Mouse (Mus musculus): ENCODE results near the gene Capn7. TPM values are rescaled to one million over a fixed set of nuclear protein-coding genes. Genes with fewer than 3 reads are reported as not detected.

Capn7 gene
- polyA plus RNA-seq, 1 experiment from 2014 or later, result 24.8 TPM

DNA sequence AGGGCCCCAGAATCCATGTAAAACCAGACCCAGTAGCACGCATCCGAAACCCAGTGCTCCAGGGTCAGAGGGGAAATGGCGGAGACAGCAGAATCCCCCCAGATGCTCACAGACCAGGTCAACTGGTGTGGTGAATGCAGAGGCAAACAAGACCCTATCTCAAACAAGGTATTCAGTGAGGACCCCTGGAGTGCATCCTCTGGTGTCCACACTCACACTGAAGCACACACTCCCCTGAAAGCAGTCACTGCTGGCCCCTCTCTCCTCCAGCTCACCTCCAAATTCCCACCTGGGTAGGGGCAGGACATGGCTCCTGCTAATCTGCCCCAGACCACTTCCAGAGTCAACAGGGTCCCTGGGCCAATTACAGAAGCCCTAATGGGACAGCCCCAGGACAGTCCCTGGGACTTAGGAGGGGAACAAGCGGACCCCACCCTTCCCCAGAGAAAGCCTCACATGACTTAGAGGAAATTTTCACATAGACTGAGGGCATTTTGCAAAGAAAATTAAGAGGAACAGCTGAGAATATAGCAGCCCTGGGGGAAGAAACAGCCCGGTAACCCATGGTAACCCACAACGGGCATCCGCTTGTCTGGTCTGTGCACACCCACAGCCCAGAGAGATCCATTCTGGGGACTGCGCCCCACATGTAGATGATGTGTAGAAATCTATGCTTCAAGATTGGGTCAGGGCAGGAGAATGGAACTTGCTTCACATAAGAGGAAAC, 53.1 kb downstream of the Capn7 start:
- no peak overlapping the region for H3K27ac ChIP-seq (replicated peaks)
- no peaks in the 10 kb centered on the region for H3K9me3 ChIP-seq (ENCODE audit: control insufficient read depth, low read length)
- TF ChIP-seq CTCF (IDR thresholded peaks at IDR 0.05; ENCODE audit: low read depth) (no peak), EP300 (optimal IDR thresholded peaks at IDR 0.05) (no peak)
- 90% methylated on average over 8 of the region's 8 CpGs for WGBS
- no peaks in the 10 kb centered on the region for H3K27me3 ChIP-seq (ENCODE audit: control insufficient read depth, insufficient read depth, low read length)
- H3K9ac ChIP-seq (ENCODE audit: low read length), result no peak overlapping the region
- no peak overlapping the region for H3K4me2 ChIP-seq (replicated peaks; ENCODE audit: low read depth)
- no peak for ATAC-seq (ENCODE audit: low FRiP score, low TSS enrichment)
- H3K4me1 ChIP-seq (replicated peaks; ENCODE audit: control insufficient read depth, insufficient read depth), result no peaks in the 10 kb centered on the region
- no peaks in the 10 kb centered on the region for H3K36me3 ChIP-seq (ENCODE audit: control insufficient read depth, insufficient read depth, low read length)
- H3K4me3 ChIP-seq (ENCODE audit: low read depth, low read length), result no peak overlapping the region
- no peak for DNase-seq (ENCODE audit: low spot score)

- no peaks in the 10 kb centered on the region for H3K27me3 ChIP-seq (ENCODE audit: control insufficient read depth, insufficient read depth, low read length)
These were observed 55.9 kb downstream of the Capn7 start for GRCm38 (mm10) chr14:31392300-31392699.

GRCm38 (mm10) chr14:31392873-31393545, 56.6 kb downstream of the Capn7 start:
- DNase-seq (ENCODE audit: low spot score) (no peak), ATAC-seq (ENCODE audit: low FRiP score, low TSS enrichment) (no peak)
- no peak overlapping the region for H3K4me3 ChIP-seq (ENCODE audit: low read depth, low read length)
- no peak overlapping the region for H3K4me2 ChIP-seq (replicated peaks; ENCODE audit: low read depth)
- 60% methylated on average over 8 of the region's 8 CpGs for WGBS
- no peaks in the 10 kb centered on the region for H3K4me1 ChIP-seq (replicated peaks; ENCODE audit: control insufficient read depth, insufficient read depth)
- H3K9me3 ChIP-seq (ENCODE audit: control insufficient read depth, low read length), result no peaks in the 10 kb centered on the region
- no peak overlapping the region for H3K9ac ChIP-seq (ENCODE audit: low read length)
- H3K36me3 ChIP-seq (ENCODE audit: control insufficient read depth, insufficient read depth, low read length), result no peaks in the 10 kb centered on the region
- H3K27ac ChIP-seq (replicated peaks), result no peak overlapping the region
- TF ChIP-seq CTCF (IDR thresholded peaks at IDR 0.05; ENCODE audit: low read depth), result no peak
- TF ChIP-seq EP300 (optimal IDR thresholded peaks at IDR 0.05), result no peak
- H3K27me3 ChIP-seq (ENCODE audit: control insufficient read depth, insufficient read depth, low read length), result no peaks in the 10 kb centered on the region

More at GRCm38 (mm10) chr14:31392300-31392699, 55.9 kb downstream of the Capn7 start:
- no peaks in the 10 kb centered on the region for H3K9me3 ChIP-seq (ENCODE audit: control insufficient read depth, low read length)
- H3K4me3 ChIP-seq (ENCODE audit: low read depth, low read length), result no peak overlapping the region
- H3K9ac ChIP-seq (ENCODE audit: low read length), result no peak overlapping the region
- DNase-seq (ENCODE audit: low spot score) (no peak), ATAC-seq (ENCODE audit: low FRiP score, low TSS enrichment) (no peak)
- no peaks in the 10 kb centered on the region for H3K4me1 ChIP-seq (replicated peaks; ENCODE audit: control insufficient read depth, insufficient read depth)
- WGBS, result 77% methylated on average over 5 of the region's 5 CpGs
- H3K27ac ChIP-seq (replicated peaks), result no peak overlapping the region
- H3K4me2 ChIP-seq (replicated peaks; ENCODE audit: low read depth), result no peak overlapping the region
- no peaks in the 10 kb centered on the region for H3K36me3 ChIP-seq (ENCODE audit: control insufficient read depth, insufficient read depth, low read length)
- TF ChIP-seq CTCF (IDR thresholded peaks at IDR 0.05; ENCODE audit: low read depth) (no peak), EP300 (optimal IDR thresholded peaks at IDR 0.05) (no peak)

- H3K27ac ChIP-seq (replicated peaks), result no peak overlapping the region
- H3K4me3 ChIP-seq (ENCODE audit: low read depth, low read length), result no peak overlapping the region
- ATAC-seq (ENCODE audit: low FRiP score, low TSS enrichment) (no peak), DNase-seq (ENCODE audit: low spot score) (no peak)
- no peak overlapping the region for H3K4me2 ChIP-seq (replicated peaks; ENCODE audit: low read depth)
- no peaks in the 10 kb centered on the region for H3K4me1 ChIP-seq (replicated peaks; ENCODE audit: control insufficient read depth, insufficient read depth)
- TF ChIP-seq EP300 (optimal IDR thresholded peaks at IDR 0.05) (no peak), CTCF (IDR thresholded peaks at IDR 0.05; ENCODE audit: low read depth) (no peak)
- no peaks in the 10 kb centered on the region for H3K36me3 ChIP-seq (ENCODE audit: control insufficient read depth, insufficient read depth, low read length)
- no peak overlapping the region for H3K9ac ChIP-seq (ENCODE audit: low read length)
- H3K9me3 ChIP-seq (ENCODE audit: control insufficient read depth, low read length), result no peaks in the 10 kb centered on the region
- H3K27me3 ChIP-seq (ENCODE audit: control insufficient read depth, insufficient read depth, low read length), result no peaks in the 10 kb centered on the region
- 81% methylated on average over 3 of the region's 3 CpGs for WGBS
These were observed 57.1 kb downstream of the Capn7 start for GRCm38 (mm10) chr14:31393546-31393890.

GRCm38 (mm10) chr14:31393936-31394630, 57.6 kb downstream of the Capn7 start:
- Histone ChIP-seq H3K4me3 (ENCODE audit: low read depth, low read length) (no peak overlapping the region), H3K9me3 (ENCODE audit: control insufficient read depth, low read length) (no peaks in the 10 kb centered on the region), H3K4me1 (replicated peaks; ENCODE audit: control insufficient read depth, insufficient read depth) (no peaks in the 10 kb centered on the region), H3K4me2 (replicated peaks; ENCODE audit: low read depth) (no peak overlapping the region), H3K27ac (replicated peaks) (no peak overlapping the region), H3K27me3 (ENCODE audit: control insufficient read depth, insufficient read depth, low read length) (no peaks in the 10 kb centered on the region), H3K9ac (ENCODE audit: low read length) (no peak overlapping the region), H3K36me3 (ENCODE audit: control insufficient read depth, insufficient read depth, low read length) (no peaks in the 10 kb centered on the region)
- no peak for ATAC-seq (ENCODE audit: low FRiP score, low TSS enrichment)
- no peak for DNase-seq (ENCODE audit: low spot score)
- WGBS, result 73% methylated on average over 7 of the region's 7 CpGs
- no peak for TF ChIP-seq EP300 (optimal IDR thresholded peaks at IDR 0.05)
- no peak for TF ChIP-seq CTCF (IDR thresholded peaks at IDR 0.05; ENCODE audit: low read depth)

All from stomach, postnatal 0 days (tissue).